Mouse (Mus musculus) heart, adult 8-10 months (tissue): ENCODE data around the gene Msi2. TPM values are rescaled to one million over a fixed set of nuclear protein-coding genes. Genes with fewer than 3 reads are reported as not detected.

ENCODE experiments used
- DNase-seq: peaks from one replicate; pipeline ENCODE4 v3.0.0; 2022; ENCODE audit warnings: low spot score
- total RNA-seq, 4 experiments: library from RNA; stranded (reverse); gene quantifications; 2 replicates each; pipeline ENCODE4 v1.2.4; 2022

Gene Msi2
- total RNA-seq, 4 experiments from 2014 or later: 206 to 216 (median 210) TPM

DNA sequence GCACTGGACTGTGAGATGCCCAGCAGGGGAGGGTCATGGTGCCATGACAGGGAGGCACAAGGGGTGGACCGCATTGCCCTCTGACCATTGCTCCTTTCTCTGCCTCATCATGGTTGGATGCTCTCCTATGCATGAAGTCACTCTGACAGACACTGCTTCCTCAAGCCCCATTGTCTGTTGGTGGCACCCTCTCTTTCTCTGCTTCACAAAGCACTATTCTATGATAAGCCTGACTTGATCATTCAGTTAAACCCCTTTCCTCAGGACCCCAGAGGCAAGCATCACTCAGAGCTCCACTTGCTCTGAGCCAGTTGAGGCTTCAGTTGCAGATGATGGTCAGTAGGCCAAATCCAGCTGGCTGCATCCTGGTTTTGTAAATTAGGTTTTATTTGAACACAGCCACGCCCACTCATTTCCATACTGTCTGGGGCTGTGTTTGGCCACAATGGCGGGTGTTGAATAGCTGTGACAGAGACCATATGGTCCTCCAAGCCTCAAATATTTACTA is 311.9 kb downstream of the Msi2 start:
- no peak for DNase-seq

- peak; percentile 62 for DNase-seq
These were observed 313.3 kb downstream of the Msi2 start for GRCm38 (mm10) chr11:88404816-88405613.

DNA sequence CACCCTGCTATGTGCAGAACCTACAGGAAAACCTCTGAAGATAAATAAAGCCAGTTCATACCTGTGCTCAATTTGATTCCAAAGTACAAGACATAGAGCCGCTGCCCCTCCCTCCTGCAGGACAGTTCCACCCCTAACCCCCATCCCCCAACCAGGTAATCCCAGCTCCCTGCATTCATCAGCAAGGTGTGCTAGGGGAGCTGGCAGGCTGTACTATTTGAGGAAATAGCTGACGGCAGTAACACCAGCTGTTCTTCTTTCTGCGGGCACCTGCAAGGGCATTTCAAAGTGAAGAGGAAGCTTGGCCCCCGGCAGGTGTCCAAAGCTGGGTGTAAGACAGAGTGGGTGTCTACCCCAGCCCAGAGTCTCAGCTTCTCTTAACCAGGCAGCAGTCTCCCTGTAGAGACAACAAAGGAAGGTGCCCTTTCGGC is 314.1 kb downstream of the Msi2 start:
- DNase-seq: no peak

DNA sequence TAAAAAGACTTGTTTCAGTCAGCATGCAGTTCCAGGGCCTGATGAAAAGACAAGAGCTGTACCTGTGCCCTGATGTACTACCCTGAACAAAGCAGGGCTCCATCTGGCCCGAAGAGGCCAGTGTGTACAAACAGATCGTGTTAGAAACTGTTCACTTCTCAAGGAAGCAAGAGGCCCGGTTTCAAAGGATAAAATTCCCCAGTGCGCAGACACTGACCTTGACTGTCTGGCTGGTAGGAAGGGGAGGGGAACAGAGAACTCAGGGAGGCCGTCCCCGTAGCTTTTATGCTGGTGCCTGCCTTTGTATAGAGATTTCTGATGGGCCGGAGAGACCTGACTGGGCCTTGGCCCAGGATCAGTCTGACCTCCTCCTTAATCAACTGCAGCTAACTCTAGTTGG is 316.0 kb downstream of the Msi2 start:
- no peak for DNase-seq

DNA sequence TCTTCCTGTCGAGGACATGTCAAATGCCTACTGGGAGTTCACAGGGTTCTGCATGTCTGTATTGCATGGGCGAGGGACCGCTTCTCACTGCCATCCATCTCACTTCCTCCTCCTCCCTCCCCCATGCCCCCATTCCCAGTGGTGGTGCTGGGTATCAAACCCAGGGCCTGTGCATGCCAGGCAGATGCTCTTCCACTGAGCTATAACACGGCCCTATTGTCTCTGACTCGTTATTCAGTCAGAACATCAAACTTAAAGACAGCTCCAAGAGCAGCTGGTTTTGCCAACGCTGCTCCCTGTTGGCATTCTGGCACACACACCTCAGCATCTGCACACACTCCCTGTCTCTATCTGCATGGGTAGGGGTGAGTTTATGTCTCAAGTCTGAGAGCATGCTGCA is 317.0 kb downstream of the Msi2 start:
- no peak for DNase-seq

DNA sequence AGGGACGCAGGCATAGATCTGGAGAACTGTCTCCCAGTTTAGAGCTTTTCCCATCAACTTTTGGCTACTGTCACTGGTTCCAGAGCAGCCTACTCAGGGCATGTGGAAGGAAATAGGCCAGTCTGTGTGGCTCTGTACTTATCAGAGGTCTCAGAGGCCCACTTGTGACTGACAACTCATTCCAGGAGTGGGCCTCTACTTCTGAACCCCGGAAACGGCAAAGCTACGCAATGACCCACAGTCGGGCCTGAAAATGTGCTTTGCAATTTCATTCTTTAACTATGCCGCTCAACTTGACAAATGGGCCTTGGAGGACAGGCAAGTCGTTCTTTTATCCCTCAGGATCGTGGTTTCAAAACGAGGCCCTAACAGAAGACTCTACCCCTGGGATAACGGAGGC is 317.4 kb downstream of the Msi2 start:
- no peak for DNase-seq

DNA sequence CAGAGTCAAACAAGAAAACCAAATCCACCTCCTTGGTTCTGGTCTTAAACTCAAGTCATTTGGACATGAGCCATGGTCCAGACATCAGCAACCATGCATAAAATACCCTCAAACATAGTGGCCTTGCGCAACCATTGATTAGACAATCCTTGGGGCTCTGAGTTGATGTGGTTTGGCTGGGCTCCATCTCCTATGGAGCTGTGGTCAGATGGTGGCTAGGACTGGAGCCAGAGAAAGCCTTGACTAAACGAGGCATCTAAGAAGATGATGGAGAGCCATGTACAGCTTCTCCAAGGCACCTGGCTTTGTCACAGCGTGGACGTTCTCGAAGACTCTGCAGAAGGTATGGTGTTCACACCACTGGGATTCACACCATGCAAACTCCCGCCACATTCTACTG is 318.1 kb downstream of the Msi2 start:
- no peak for DNase-seq

DNA sequence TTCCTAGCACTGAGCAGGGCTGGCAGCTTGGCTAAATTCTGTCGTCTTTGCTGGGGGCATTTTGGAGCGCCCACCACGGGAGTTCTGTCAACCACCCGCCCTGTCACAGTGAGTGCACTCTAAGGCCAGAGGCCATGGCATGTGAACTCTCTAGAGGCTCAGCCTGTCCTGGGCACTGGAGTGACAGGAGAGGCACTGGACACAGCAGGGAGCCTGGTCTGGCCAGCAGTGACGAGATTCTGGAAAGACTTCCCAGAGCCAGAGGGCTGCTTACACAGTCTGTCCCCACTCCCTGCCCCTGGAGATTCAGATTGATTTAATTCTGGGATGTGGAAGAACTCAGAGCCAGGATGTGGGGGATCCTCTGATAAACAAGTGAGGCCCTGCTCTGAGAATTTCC is 318.9 kb downstream of the Msi2 start:
- DNase-seq: no peak

DNA sequence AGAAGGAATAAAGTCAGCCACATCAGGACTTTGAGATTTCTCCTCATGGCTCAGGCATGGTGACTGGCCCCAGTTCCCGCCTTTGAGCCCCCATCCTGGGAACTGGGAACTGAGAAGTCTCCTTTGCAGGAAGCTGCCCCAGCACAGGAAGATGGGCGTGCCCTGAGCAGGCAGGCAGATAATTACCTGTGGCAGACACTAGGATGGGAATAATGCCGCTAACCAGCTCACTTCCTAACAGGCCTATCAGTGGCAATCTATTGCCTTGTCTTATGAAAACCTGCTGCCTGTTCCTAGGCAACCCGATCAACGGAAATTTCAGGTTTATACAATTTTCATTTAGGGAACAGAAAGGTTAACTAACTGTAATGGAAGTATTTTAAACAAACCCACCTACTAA is 319.3 kb downstream of the Msi2 start:
- no peak for DNase-seq

DNA sequence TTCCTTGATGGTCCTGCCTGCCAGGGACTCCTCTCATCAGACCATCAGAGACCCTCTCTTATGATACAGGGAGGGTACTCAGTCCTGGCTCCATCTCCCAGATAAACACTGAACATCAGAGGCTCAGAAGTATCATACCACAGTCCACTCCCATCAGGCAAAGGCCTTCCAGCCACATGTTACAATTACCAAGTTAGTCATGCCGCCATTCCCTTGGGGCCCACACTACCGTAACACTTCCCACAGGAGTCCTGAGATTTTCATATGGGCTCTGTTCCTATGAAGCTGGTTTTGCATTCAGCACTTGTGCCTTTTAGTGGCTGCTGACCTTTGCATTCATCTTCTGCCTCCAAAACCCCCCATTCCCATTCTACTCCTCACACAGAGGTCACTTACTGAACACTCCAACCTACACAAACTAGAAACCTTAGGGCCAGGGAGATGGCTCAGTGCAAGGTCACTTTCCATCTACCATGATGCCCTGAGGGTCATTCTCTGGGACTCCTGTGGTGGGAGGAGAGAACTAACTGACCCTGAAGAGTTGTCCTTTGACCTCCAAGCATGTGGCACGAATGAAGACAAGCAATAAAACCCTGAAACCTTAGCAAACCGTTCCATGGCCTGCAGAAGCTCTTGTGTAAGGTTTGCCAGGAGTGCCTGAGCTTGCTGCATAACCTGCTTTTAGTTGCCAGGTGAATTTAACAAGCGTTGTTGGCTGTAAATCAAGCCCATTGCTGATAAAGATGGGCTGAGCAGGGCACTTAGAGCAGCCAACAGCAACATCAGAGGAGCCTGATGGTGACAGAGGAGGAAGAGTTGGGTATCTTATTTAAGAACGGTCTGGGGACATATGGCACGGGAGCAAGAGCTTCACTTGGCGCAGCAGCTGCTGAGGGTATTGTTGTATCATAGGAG is 323.0 kb downstream of the Msi2 start:
- DNase-seq: no peak

- DNase-seq: no peak
These were observed 323.8 kb downstream of the Msi2 start for GRCm38 (mm10) chr11:88394341-88395075.

GRCm38 (mm10) chr11:88392715-88393114 is 325.6 kb downstream of the Msi2 start:
- no peak for DNase-seq

GRCm38 (mm10) chr11:88391181-88391814 is 327.0 kb downstream of the Msi2 start:
- no peak for DNase-seq

GRCm38 (mm10) chr11:88389530-88389929 is 328.8 kb downstream of the Msi2 start:
- no peak for DNase-seq

DNA sequence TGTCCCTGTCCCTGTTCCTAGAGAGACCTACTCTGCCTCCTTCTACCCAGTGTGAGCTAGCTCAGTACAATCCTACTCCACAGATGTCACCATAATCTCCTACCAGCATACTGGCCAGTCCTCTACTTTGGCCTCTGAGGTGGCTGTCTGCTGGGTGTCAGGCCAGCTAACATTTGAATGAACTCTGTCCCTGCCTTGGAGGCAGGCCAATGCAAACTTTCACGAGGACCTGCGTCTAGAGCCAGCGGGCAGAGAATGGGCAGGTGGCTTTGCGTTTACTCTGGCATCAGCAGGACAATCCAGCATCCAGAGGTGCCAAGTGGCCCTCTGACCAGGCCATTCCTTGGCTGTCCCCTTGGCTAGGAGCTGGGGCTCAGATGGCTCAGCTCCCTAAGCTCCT is 331.4 kb downstream of the Msi2 start:
- peak; percentile 57 for DNase-seq

- no peak for DNase-seq
These were observed 335.9 kb downstream of the Msi2 start for GRCm38 (mm10) chr11:88382449-88382848.

GRCm38 (mm10) chr11:88381145-88381909 is 337.0 kb downstream of the Msi2 start:
- DNase-seq: no peak

DNA sequence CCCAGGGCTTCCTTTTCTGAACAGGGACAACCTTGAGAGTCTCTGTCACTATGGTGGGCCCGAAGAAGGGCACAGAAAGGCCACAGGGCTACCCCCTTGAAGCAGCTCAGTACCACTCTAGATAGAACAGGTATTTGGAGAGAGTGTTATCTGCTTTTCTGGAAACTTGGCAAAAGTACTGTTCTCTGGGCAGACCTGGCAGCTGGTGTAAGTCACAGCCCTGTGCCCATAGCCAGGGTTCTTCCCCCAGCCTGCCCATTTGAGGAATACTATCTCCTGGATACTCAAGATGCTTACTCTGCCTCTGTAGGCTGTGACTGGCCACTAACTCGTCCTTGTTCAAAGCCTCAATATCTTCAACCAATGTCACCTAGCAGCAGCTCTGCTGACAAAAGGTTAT is 338.7 kb downstream of the Msi2 start:
- peak; percentile 48 for DNase-seq

DNA sequence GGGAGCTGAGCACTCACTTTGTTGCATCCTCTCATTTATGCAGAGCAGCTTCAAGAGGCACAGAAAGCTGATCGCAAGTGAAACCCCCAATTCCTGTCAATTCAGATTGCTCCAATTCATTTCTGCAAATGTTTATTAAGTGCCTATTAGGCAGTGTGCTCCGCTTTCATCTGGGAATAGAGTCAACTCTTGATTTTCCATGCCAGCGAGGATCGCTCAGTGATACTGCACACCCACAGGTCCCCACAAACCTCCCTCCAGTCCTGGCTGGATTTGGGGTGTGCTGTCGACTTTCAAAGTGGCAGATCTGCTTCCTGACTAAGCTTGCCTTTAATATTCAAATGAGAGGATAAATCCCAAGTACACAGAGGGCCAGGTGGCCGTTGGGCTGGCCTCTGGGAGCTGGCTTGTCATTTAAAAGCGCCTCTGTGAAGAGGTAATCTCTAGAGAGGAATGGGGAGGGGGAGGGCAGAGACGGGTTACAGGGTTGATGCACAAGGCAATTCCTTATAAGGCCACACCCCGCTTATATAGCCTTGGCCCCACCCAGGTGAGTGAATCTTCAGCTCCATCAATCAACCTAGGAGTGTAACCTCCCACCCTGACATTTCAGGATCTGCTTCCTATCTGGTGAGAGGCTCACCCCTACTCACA is 339.5 kb downstream of the Msi2 start:
- no peak for DNase-seq

DNA sequence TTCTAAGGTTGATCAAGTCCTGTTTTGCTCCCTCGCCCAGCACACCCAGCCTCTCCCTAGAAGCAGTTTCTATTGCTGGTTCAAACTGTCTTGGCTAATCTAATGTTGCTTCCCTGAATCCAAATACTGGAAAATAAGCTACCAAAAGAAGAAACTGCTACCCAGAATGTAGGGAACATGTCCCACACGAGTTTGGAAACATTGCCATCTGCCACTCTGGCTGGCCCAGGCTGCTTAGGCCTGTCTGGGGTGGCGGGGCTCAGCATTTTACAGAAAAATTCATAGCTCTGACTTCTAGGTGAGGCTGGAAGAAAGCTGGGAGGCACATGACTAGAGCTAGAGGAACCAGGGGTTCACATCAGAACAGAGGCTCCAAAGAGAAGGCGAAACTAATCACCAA is 345.7 kb downstream of the Msi2 start:
- no peak for DNase-seq
